Mouse (Mus musculus) forebrain, embryonic 10.5 days (tissue): ENCODE data around the gene Tdp1. TPM values are rescaled to one million over a fixed set of nuclear protein-coding genes. Genes with fewer than 3 reads are reported as not detected.

Experiments used
- DNase-seq: peaks from one replicate; pipeline ENCODE4 v3.0.0-alpha.2; 2017; ENCODE audit warnings: low spot score; ENCODE audit errors: extremely low spot score
- H3K27ac ChIP-seq: fragments of 300-500 bp; sonication (generic); 2 replicates; pipeline ENCODE4 v1.5.1; 2016; ENCODE audit warnings: mild to moderate bottlenecking
- H3K27me3 ChIP-seq: fragments of 300-500 bp; sonication (generic); 2 replicates; pipeline ENCODE4 v1.6.1; 2016; ENCODE audit warnings: mild to moderate bottlenecking; ENCODE audit not compliant: poor library complexity, severe bottlenecking
- H3K36me3 ChIP-seq: fragments of 300-500 bp; sonication (generic); replicated peaks from 2 replicates; pipeline ENCODE4 v1.6.1; 2016; ENCODE audit warnings: mild to moderate bottlenecking, moderate library complexity
- H3K4me1 ChIP-seq: fragments of 300-500 bp; sonication (generic); 2 replicates; pipeline ENCODE4 v1.6.1; 2016
- H3K4me3 ChIP-seq: fragments of 300-500 bp; sonication (generic); 2 replicates; pipeline ENCODE4 v1.5.1; 2016; ENCODE audit warnings: mild to moderate bottlenecking, moderate library complexity
- H3K9me3 ChIP-seq: fragments of 300-500 bp; sonication (generic); 2 replicates; pipeline ENCODE4 v1.6.1; 2016; ENCODE audit warnings: mild to moderate bottlenecking, moderate library complexity
- WGBS: fragments of 180-500 bp; shearing (Covaris S2); methylation state at CpG from one replicate; pipeline ENCODE4 v1.1.7; 2016; 5-methylcytosine and 5-hydroxymethylcytosine counted together
- polyA plus RNA-seq: library from polyadenylated mRNA; unstranded; fragments of >200 nt; fragmentation: Nextera tagmentation; extraction: Ambion mirVana; gene quantifications from 2 replicates; pipeline ENCODE4 v1.2.1, GENCODE M21; 2016

Tdp1 gene
- 90.5 and 95.6 TPM in 2 replicates for polyA plus RNA-seq

DNA sequence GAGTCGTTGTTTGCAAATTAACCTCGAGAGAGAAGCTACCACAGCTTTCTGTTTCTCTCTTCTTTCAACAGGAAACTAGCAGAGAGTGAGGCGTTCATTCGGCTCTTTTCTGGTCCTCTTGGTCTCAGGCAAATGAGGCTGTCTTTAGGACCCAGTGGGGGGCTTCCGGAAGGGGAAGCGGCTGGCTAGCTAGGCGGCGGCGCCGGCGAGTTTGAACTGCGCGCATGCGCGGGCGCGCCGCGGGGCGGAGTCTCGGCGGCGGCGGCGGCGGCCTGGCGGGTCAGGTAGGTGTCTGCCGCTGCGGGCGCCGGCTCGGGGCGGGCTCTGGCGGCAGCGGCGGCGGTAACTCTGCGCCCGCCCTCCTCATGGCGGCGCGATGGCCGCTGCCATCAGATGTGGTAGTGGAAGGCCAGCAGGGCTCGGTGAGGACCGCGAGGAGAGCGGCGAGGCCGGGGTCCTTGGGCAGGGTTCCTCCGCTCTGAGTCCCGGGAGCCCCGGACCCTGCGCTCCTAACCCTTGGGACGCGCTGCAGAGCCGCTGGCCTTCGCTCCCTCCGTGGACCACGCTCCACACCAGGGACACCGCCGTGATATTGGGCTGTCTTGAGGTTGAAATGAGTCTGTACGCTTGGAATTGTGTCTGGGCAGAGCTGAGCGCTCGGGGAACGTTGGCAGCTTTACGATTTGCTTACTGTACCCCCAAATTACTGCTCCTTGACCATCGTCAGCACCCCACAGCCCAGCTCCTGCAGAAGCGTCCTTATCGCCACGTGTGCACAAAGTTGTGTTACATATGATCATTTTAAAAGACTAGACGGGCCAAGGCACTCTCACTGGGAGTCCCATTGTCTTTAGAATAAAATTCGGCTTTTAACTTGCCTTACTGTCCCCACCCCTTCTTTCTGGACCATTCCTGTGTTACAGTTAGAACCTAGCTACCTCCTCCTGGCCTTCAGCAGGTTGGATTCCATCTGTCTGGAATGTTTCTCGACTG is at the start of gene Tdp1, which contains the start of gene Efcab11:
Gene Tdp1, plus strand, starts transcription at position 249 of the 993 bp plus-strand sequence.
Gene Efcab11, minus strand, starts transcription at position 171 of the 993 bp plus-strand sequence.
- Histone ChIP-seq H3K27ac (peak within 1 kb of the TSS; percentile 97), H3K4me1 (peaks cover 36% of the 10 kb centered on the region), H3K36me3 (peaks cover 21% of the 10 kb centered on the region), H3K27me3 (no peaks in the 10 kb centered on the region), H3K9me3 (no peaks in the 10 kb centered on the region; the same call in 1 of the 2 replicates), H3K4me3 (peak within 1 kb of the TSS; percentile 85)
- DNase-seq: peak; percentile 94
- under 1% methylated on average over 73 of the region's 73 CpGs for WGBS

DNA sequence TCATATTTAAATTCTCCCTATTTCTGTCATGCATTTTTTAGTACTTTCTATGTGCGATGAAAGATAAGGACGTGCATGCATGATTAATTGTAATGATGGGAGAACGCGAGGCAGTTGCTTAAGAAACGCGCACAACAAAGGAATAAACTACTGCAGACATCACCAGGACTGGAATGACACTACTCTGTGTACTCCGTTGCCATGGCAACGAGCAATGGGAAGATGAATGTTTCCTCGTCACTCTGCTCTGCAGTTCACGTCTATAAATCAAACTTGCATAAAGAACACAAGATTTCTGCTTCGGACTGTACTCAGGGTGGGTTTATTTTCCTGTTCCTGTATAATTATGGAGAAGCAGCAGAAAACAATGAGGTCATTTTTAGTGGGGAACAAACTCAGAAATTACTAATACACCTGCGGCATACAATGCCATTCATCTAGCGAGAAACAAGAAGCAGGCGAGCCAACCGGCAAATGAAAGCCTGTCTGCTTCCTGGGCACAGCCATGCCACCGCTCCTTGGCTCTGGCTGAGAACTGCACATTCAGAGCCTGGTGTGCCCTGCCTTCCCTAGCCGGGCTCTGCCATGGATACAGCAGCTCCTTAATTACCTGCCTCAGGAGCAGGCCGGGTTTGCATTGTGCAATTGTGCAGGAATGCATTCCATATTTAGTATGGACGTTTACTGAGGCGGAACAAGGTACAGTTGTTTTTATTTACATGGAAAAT is 47.7 kb upstream of the Tdp1 start:
- H3K27ac ChIP-seq: no peak overlapping the region
- H3K27me3 ChIP-seq: no peaks in the 10 kb centered on the region
- H3K4me1 ChIP-seq: peaks cover 11% of the 10 kb centered on the region
- H3K9me3 ChIP-seq: peaks cover 4% of the 10 kb centered on the region; the same call in 1 of the 2 replicates
- peak; percentile 43 for DNase-seq
- no peak overlapping the region for H3K4me3 ChIP-seq
- 83% methylated on average over 20 of the region's 20 CpGs for WGBS
- H3K36me3 ChIP-seq: peaks cover 11% of the 10 kb centered on the region; the same call in 1 of the 2 replicates

GRCm38 (mm10) chr12:99837528-99837927 is 46.8 kb upstream of the Tdp1 start:
- no peak overlapping the region for H3K4me3 ChIP-seq
- H3K36me3 ChIP-seq: peaks cover 11% of the 10 kb centered on the region; the same call in 1 of the 2 replicates
- no peaks in the 10 kb centered on the region for H3K27me3 ChIP-seq
- H3K4me1 ChIP-seq: peaks cover 11% of the 10 kb centered on the region
- 94% methylated on average over 5 of the region's 5 CpGs for WGBS
- H3K27ac ChIP-seq: no peak overlapping the region
- H3K9me3 ChIP-seq: peaks cover 4% of the 10 kb centered on the region; the same call in 1 of the 2 replicates
- DNase-seq: no peak

DNA sequence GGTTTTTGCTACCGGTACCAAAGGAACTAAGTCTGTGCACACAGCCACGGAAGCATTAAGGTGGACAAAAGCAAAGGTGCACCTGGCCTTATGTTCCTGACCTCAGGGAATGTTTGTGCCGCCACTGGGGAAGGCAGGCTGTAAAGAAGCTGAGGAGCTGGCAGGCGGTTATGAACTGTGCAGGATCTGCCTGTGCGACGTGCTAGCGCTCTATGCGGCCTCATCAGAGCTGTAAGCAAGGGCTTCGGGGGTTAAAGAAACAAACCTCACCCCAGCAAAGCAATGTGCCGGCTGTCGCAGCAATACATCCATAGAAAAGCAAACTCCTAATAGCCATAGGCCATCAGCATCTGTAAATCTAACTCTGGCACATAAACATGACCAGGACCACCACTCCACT is 46.2 kb upstream of the Tdp1 start:
- no peak for DNase-seq
- Histone ChIP-seq H3K27me3 (no peaks in the 10 kb centered on the region), H3K9me3 (peaks cover 4% of the 10 kb centered on the region; the same call in 1 of the 2 replicates), H3K4me3 (no peak overlapping the region), H3K4me1 (peaks cover 11% of the 10 kb centered on the region), H3K27ac (no peak overlapping the region), H3K36me3 (peaks cover 11% of the 10 kb centered on the region)
- 85% methylated on average over 11 of the region's 11 CpGs for WGBS

DNA sequence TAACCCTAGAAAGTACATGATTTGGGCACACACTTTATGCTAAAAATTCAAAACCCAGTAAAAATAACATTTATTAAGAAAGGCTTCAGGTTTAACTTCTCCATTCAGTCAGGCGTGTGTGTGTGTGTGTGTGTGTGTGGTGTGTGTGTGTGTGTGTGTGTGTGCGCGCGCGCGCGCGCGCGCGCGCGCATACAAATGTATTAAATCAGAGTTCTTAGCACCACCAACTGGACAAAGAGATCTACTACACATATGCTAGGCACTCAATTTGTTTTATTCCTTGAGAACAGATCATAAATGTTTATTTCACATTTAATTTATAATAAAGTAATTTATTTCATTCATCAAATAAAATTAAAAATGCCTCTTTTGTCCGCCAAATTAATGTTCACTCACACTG is 45.6 kb upstream of the Tdp1 start:
- Histone ChIP-seq H3K4me1 (peaks cover 11% of the 10 kb centered on the region), H3K4me3 (no peak overlapping the region), H3K9me3 (no peaks in the 10 kb centered on the region; the same call in 1 of the 2 replicates), H3K27me3 (no peaks in the 10 kb centered on the region), H3K36me3 (peaks cover 10% of the 10 kb centered on the region), H3K27ac (no peak overlapping the region)
- 77% methylated on average over 14 of the region's 14 CpGs for WGBS
- no peak for DNase-seq

- no peak for DNase-seq
- no peaks in the 10 kb centered on the region for H3K9me3 ChIP-seq
- WGBS: 94% methylated on average over 8 of the region's 8 CpGs
- no peak overlapping the region for H3K27ac ChIP-seq
- H3K36me3 ChIP-seq: peaks cover 19% of the 10 kb centered on the region; the same call in 1 of the 2 replicates
- no peaks in the 10 kb centered on the region for H3K27me3 ChIP-seq
- H3K4me3 ChIP-seq: no peak overlapping the region
- no peaks in the 10 kb centered on the region for H3K4me1 ChIP-seq
These were observed 39.4 kb upstream of the Tdp1 start for GRCm38 (mm10) chr12:99844951-99845350.

DNA sequence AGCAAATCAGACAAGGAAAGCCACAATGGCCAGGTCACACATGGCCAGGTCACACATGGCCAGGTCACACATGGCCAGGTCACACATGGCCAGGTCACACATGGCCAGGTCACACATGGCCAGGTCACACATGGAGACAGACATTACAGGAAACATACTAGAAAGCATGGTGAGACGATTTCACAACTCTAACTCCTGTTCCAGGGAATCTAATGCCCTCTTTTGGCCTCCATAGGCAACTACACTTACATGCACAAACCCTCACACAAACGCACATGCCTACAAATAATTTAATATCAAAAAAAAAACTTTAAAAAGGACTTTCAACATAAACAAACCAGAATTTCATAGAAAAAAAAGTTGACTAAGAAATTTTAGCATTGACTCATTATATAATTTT is 34.3 kb upstream of the Tdp1 start:
- Histone ChIP-seq H3K9me3 (no peaks in the 10 kb centered on the region), H3K4me3 (no peak overlapping the region), H3K27ac (no peak overlapping the region), H3K4me1 (no peaks in the 10 kb centered on the region), H3K27me3 (no peaks in the 10 kb centered on the region), H3K36me3 (peaks cover 26% of the 10 kb centered on the region)
- WGBS: 92% methylated on average over 2 of the region's 2 CpGs
- DNase-seq: no peak

- no peak overlapping the region for H3K4me3 ChIP-seq
- H3K9me3 ChIP-seq: no peaks in the 10 kb centered on the region
- no peaks in the 10 kb centered on the region for H3K4me1 ChIP-seq
- DNase-seq: no peak
- 94% methylated on average over 14 of the region's 14 CpGs for WGBS
- H3K36me3 ChIP-seq: peaks cover 20% of the 10 kb centered on the region
- no peaks in the 10 kb centered on the region for H3K27me3 ChIP-seq
- H3K27ac ChIP-seq: no peak overlapping the region
These were observed 30.7 kb upstream of the Tdp1 start for GRCm38 (mm10) chr12:99853323-99854258.

- Histone ChIP-seq H3K9me3 (no peaks in the 10 kb centered on the region), H3K27ac (no peak overlapping the region), H3K36me3 (peaks cover 15% of the 10 kb centered on the region), H3K4me1 (no peaks in the 10 kb centered on the region; the same call in 1 of the 2 replicates), H3K27me3 (no peaks in the 10 kb centered on the region), H3K4me3 (no peak overlapping the region)
- no peak for DNase-seq
- WGBS: 82% methylated on average over 9 of the region's 9 CpGs
These were observed 28.3 kb upstream of the Tdp1 start for GRCm38 (mm10) chr12:99856011-99856410.

- 95% methylated on average over 5 of the region's 5 CpGs for WGBS
- H3K9me3 ChIP-seq: no peaks in the 10 kb centered on the region
- DNase-seq: no peak
- H3K4me1 ChIP-seq: no peaks in the 10 kb centered on the region; the same call in 1 of the 2 replicates
- H3K4me3 ChIP-seq: no peak overlapping the region
- H3K36me3 ChIP-seq: peaks cover 7% of the 10 kb centered on the region
- no peak overlapping the region for H3K27ac ChIP-seq
- H3K27me3 ChIP-seq: no peaks in the 10 kb centered on the region
These were observed 25.7 kb upstream of the Tdp1 start for GRCm38 (mm10) chr12:99858664-99859063.

DNA sequence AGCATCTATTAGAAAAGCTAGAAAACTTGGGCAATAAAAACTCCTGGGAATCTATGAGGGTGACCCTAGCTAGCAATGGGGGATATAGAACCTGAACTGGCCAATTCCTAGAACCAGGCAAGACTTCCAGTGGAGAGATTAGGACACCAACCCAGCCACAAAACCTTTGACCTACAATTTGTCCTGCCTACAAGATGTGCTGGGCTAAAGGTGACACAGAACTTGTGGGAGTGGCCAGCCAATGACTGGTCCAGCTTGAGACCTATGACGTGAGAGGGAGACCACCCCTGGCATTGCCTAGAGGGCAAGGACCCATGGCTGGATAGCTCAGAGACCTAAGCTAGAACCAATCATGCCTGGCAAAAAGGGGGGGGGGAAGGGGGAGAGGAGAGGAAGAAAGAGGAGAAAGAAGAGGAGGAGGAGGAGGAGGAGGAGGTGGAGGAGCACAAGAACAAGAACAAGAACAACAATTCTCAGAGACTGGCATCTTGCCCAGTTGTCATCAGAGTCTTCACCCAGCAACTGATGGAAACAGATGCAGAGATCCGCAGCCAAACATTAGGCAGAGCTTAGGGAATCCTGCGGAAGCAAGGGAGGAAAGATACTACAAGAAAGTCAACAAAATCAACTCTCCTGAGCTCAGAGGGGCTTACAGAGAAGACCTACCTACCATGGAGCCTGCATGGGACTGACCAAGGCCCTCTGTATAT is 24.8 kb upstream of the Tdp1 start:
- Histone ChIP-seq H3K27me3 (no peaks in the 10 kb centered on the region), H3K4me1 (no peaks in the 10 kb centered on the region; the same call in 1 of the 2 replicates), H3K4me3 (no peak overlapping the region), H3K36me3 (no peaks in the 10 kb centered on the region; the same call in 1 of the 2 replicates), H3K9me3 (no peaks in the 10 kb centered on the region), H3K27ac (no peak overlapping the region)
- 85% methylated on average over 3 of the region's 3 CpGs for WGBS
- no peak for DNase-seq
